Mouse (Mus musculus) cerebellum, adult 2 months (tissue): ENCODE data around the gene Prl4a1.

Source experiments
- CTCF ChIP-seq: fragments of 200-500 bp; IDR thresholded peaks from 2 replicates; pipeline ENCODE4 v1.5.1; 2011; ENCODE audit warnings: low read depth, mild to moderate bottlenecking, control low read depth, low read length, moderate library complexity, borderline replicate concordance; ENCODE audit not compliant: insufficient read depth
- POLR2A ChIP-seq: fragments of 200-500 bp; IDR thresholded peaks from 2 replicates; pipeline ENCODE4 v1.6.1; 2011; ENCODE audit warnings: low read length, control low read depth, borderline replicate concordance; ENCODE audit not compliant: insufficient read depth

DNA sequence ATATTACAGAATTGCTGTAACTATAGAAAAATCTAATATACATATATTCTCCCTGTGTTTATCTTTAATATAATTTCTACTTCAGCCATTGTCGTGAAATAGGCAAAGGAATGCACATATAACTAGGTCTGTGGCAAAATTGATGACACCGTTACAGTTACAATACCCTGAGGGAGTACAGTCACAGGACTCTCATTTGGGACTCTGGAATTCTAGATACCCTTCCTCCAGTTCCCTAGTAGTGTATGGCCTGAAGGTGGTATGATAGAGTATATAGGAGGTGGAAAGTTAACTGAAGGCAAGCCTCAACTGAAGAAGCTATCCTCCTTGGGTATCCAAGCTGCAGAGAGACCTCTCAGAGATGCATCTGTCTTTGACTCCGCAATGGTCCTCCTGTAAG, at the start of gene Prl4a1:
- TF ChIP-seq POLR2A = no peak
- TF ChIP-seq CTCF = no peak
